Mouse (Mus musculus) c-Kit-positive CD71-negative TER-119-negative erythroid progenitor cells, embryonic 14.5 days (primary cell): ENCODE measurements around the gene Mast3.

ENCODE experiments used
- DNase-seq: peaks from one replicate; pipeline ENCODE4 v3.0.0-alpha.2; 2013; ENCODE audit warnings: low read depth

Mast3 gene

GRCm38 (mm10) chr8:70804481-70805206, at the start of gene Mast3:
Mast3 (minus strand) TSS chr8:70805054.
- peak; percentile 76 for DNase-seq

GRCm38 (mm10) chr8:70853863-70854262, 49.0 kb upstream of the Mast3 start:
- no peak for DNase-seq

- no peak for DNase-seq
Measured at GRCm38 (mm10) chr8:70852595-70853231, 47.9 kb upstream of the Mast3 start.

GRCm38 (mm10) chr8:70851837-70852236, 47.0 kb upstream of the Mast3 start:
- DNase-seq = no peak

GRCm38 (mm10) chr8:70850947-70851346, 46.1 kb upstream of the Mast3 start:
- no peak for DNase-seq

- no peak for DNase-seq
Measured at GRCm38 (mm10) chr8:70850132-70850845, 45.4 kb upstream of the Mast3 start.

GRCm38 (mm10) chr8:70849333-70849990, 44.6 kb upstream of the Mast3 start:
- no peak for DNase-seq

GRCm38 (mm10) chr8:70846371-70847154, 41.7 kb upstream of the Mast3 start:
- no peak for DNase-seq

- no peak for DNase-seq
Measured at GRCm38 (mm10) chr8:70845108-70845507, 40.3 kb upstream of the Mast3 start.

GRCm38 (mm10) chr8:70844523-70844922, 39.7 kb upstream of the Mast3 start:
- peak; percentile 75 for DNase-seq

- DNase-seq = no peak
Measured at GRCm38 (mm10) chr8:70843941-70844340, 39.1 kb upstream of the Mast3 start.

GRCm38 (mm10) chr8:70843214-70843773, 38.4 kb upstream of the Mast3 start:
- DNase-seq = no peak

GRCm38 (mm10) chr8:70842484-70842883, 37.6 kb upstream of the Mast3 start:
- DNase-seq = no peak

- peak; percentile 83 for DNase-seq
Measured at GRCm38 (mm10) chr8:70841147-70842072, 36.6 kb upstream of the Mast3 start.

GRCm38 (mm10) chr8:70840590-70840989, 35.7 kb upstream of the Mast3 start:
- DNase-seq = no peak

GRCm38 (mm10) chr8:70839408-70840351, 34.8 kb upstream of the Mast3 start, which contains the start of gene Arrdc2:
Arrdc2 (minus strand) TSS chr8:70839720.
- peak; percentile 100 for DNase-seq

GRCm38 (mm10) chr8:70838654-70839407, 34.0 kb upstream of the Mast3 start:
- DNase-seq = no peak

GRCm38 (mm10) chr8:70836666-70837065, 31.8 kb upstream of the Mast3 start:
- DNase-seq = no peak
